Mouse (Mus musculus) cerebellum, adult (tissue): ENCODE measurements at regions not wholly inside any gene's neighbourhood (a gene's known extent, or its start where the extent isn't known, plus 50 kb on each side); places are given as distances from the start of the nearest gene placed in this dataset.

Source experiments
- ATAC-seq: cut with Nextera tagmentation; 2 replicates; pipeline ENCODE4 v1.9.2; 2017; ENCODE audit warnings: mild to moderate bottlenecking, moderate library complexity, mixed read lengths; ENCODE audit not compliant: insufficient number of reproducible peaks, low FRiP score, low TSS enrichment

GRCm38 (mm10) chr6:31106144-31106836, 147.4 kb upstream of the Klf14 start:
- ATAC-seq, result peak; percentile 37

- ATAC-seq, result no peak
Observed at GRCm38 (mm10) chr6:31106856-31107359, 148.0 kb upstream of the Klf14 start.

GRCm38 (mm10) chr6:31107360-31107759, 148.5 kb upstream of the Klf14 start:
- no peak for ATAC-seq

- ATAC-seq, result no peak
Observed at GRCm38 (mm10) chr6:31107916-31108685, 149.2 kb upstream of the Klf14 start.

- no peak for ATAC-seq
Observed at GRCm38 (mm10) chr6:31109604-31110003, 150.7 kb upstream of the Klf14 start.

- no peak for ATAC-seq
Observed at GRCm38 (mm10) chr6:31112293-31113077, 153.6 kb upstream of the Klf14 start.

GRCm38 (mm10) chr6:31113558-31114326, 154.9 kb upstream of the Klf14 start:
- no peak for ATAC-seq

GRCm38 (mm10) chr6:31114336-31115335, 155.8 kb upstream of the Klf14 start:
- no peak for ATAC-seq

GRCm38 (mm10) chr6:31115566-31115965, 156.7 kb upstream of the Klf14 start:
- ATAC-seq, result no peak

GRCm38 (mm10) chr6:31116365-31116764, 157.5 kb upstream of the Klf14 start:
- no peak for ATAC-seq

GRCm38 (mm10) chr6:31117666-31118065, 158.8 kb upstream of the Klf14 start:
- no peak for ATAC-seq

- no peak for ATAC-seq
Observed at GRCm38 (mm10) chr6:31121008-31121407, 162.1 kb upstream of the Klf14 start.

GRCm38 (mm10) chr6:31122895-31123294, 164.0 kb upstream of the Klf14 start:
- no peak for ATAC-seq

GRCm38 (mm10) chr6:31123342-31123990, 164.6 kb upstream of the Klf14 start:
- ATAC-seq, result no peak

- no peak for ATAC-seq
Observed at GRCm38 (mm10) chr6:31124076-31124475, 165.2 kb upstream of the Klf14 start.

- ATAC-seq, result no peak
Observed at GRCm38 (mm10) chr6:31124872-31125271, 166.0 kb upstream of the Klf14 start.

- ATAC-seq, result no peak
Observed at GRCm38 (mm10) chr6:31125328-31126118, 166.6 kb upstream of the Klf14 start.
